Mouse (Mus musculus): ENCODE measurements around the gene Zfp652. TPM values are rescaled to one million over a fixed set of nuclear protein-coding genes. Genes with fewer than 3 reads are reported as not detected.

Zfp652 gene
- polyA plus RNA-seq, 1 experiment from 2014 or later: 14.8 TPM

- no peak for DNase-seq (ENCODE audit: low spot score)
- Histone ChIP-seq H3K27ac (no peak overlapping the region), H3K9me3 (replicated peaks; ENCODE audit: low read length) (no peaks in the 10 kb centered on the region), H3K9ac (ENCODE audit: low read depth, low read length) (no peak overlapping the region), H3K4me3 (replicated peaks; ENCODE audit: low read depth, low read length) (no peak overlapping the region), H3K4me1 (replicated peaks; ENCODE audit: insufficient read depth, low read length) (no peaks in the 10 kb centered on the region), H3K27me3 (ENCODE audit: insufficient read depth, low read length) (no peaks in the 10 kb centered on the region), H3K36me3 (ENCODE audit: insufficient read depth, low read length) (peaks cover 59% of the 10 kb centered on the region), H3K4me2 (ENCODE audit: low read length) (no peak overlapping the region)
- TF ChIP-seq CTCF (IDR thresholded peaks at IDR 0.05; ENCODE audit: low read depth): no peak
- ATAC-seq (replicated peaks; ENCODE audit: low FRiP score, low read depth): no peak
- WGBS: 67% methylated on average over 14 of the region's 14 CpGs
Measured at GRCm38 (mm10) chr11:95677925-95678701, 34.4 kb upstream of the Zfp652 start.

- H3K27ac ChIP-seq: no peak overlapping the region
- H3K9ac ChIP-seq (ENCODE audit: low read depth, low read length): no peak overlapping the region
- peaks cover 40% of the 10 kb centered on the region for H3K36me3 ChIP-seq (ENCODE audit: insufficient read depth, low read length)
- ATAC-seq (replicated peaks; ENCODE audit: low FRiP score, low read depth) (no peak), DNase-seq (ENCODE audit: low spot score) (no peak)
- no peak overlapping the region for H3K4me2 ChIP-seq (ENCODE audit: low read length)
- no peak for TF ChIP-seq CTCF (IDR thresholded peaks at IDR 0.05; ENCODE audit: low read depth)
- WGBS: 50% methylated on average over 9 of the region's 9 CpGs
- no peaks in the 10 kb centered on the region for H3K4me1 ChIP-seq (replicated peaks; ENCODE audit: insufficient read depth, low read length)
- no peaks in the 10 kb centered on the region for H3K9me3 ChIP-seq (replicated peaks; ENCODE audit: low read length)
- no peak overlapping the region for H3K4me3 ChIP-seq (replicated peaks; ENCODE audit: low read depth, low read length)
- no peaks in the 10 kb centered on the region for H3K27me3 ChIP-seq (ENCODE audit: insufficient read depth, low read length)
Measured at GRCm38 (mm10) chr11:95681995-95682601, 30.4 kb upstream of the Zfp652 start.

- DNase-seq (ENCODE audit: low spot score) (no peak), ATAC-seq (replicated peaks; ENCODE audit: low FRiP score, low read depth) (no peak)
- Histone ChIP-seq H3K4me1 (replicated peaks; ENCODE audit: insufficient read depth, low read length) (no peaks in the 10 kb centered on the region), H3K9ac (ENCODE audit: low read depth, low read length) (no peak overlapping the region), H3K27ac (no peak overlapping the region), H3K27me3 (ENCODE audit: insufficient read depth, low read length) (no peaks in the 10 kb centered on the region), H3K36me3 (ENCODE audit: insufficient read depth, low read length) (peaks cover 31% of the 10 kb centered on the region), H3K4me2 (ENCODE audit: low read length) (no peak overlapping the region), H3K4me3 (replicated peaks; ENCODE audit: low read depth, low read length) (no peak overlapping the region), H3K9me3 (replicated peaks; ENCODE audit: low read length) (no peaks in the 10 kb centered on the region)
- no peak for TF ChIP-seq CTCF (IDR thresholded peaks at IDR 0.05; ENCODE audit: low read depth)
- 71% methylated on average over 3 of the region's 3 CpGs for WGBS
Measured at GRCm38 (mm10) chr11:95682946-95683345, 29.5 kb upstream of the Zfp652 start.

GRCm38 (mm10) chr11:95686031-95686430 is 26.4 kb upstream of the Zfp652 start:
- H3K4me1 ChIP-seq (replicated peaks; ENCODE audit: insufficient read depth, low read length): 0 out of 2 replicates have a peak, but pooled peaks cover 3% of the 10 kb centered on the region
- no peak overlapping the region for H3K9ac ChIP-seq (ENCODE audit: low read depth, low read length)
- H3K36me3 ChIP-seq (ENCODE audit: insufficient read depth, low read length): peaks cover 6% of the 10 kb centered on the region
- DNase-seq (ENCODE audit: low spot score) (peak; percentile 90), ATAC-seq (replicated peaks; ENCODE audit: low FRiP score, low read depth) (0 out of 2 replicates have a peak, but pooled peaks have one; percentile 23)
- TF ChIP-seq CTCF (IDR thresholded peaks at IDR 0.05; ENCODE audit: low read depth): peak; percentile 98
- H3K27me3 ChIP-seq (ENCODE audit: insufficient read depth, low read length): no peaks in the 10 kb centered on the region
- H3K4me2 ChIP-seq (ENCODE audit: low read length): no peak overlapping the region
- H3K4me3 ChIP-seq (replicated peaks; ENCODE audit: low read depth, low read length): no peak overlapping the region
- WGBS: 2% methylated on average over 4 of the region's 4 CpGs
- H3K27ac ChIP-seq: no peak overlapping the region
- no peaks in the 10 kb centered on the region for H3K9me3 ChIP-seq (replicated peaks; ENCODE audit: low read length)

GRCm38 (mm10) chr11:95687084-95687656 is 25.3 kb upstream of the Zfp652 start:
- 35% methylated on average over 11 of the region's 11 CpGs for WGBS
- H3K9ac ChIP-seq (ENCODE audit: low read depth, low read length): no peak overlapping the region
- DNase-seq (ENCODE audit: low spot score) (peak; percentile 54), ATAC-seq (replicated peaks; ENCODE audit: low FRiP score, low read depth) (no peak)
- no peaks in the 10 kb centered on the region for H3K36me3 ChIP-seq (ENCODE audit: insufficient read depth, low read length)
- no peak overlapping the region for H3K4me2 ChIP-seq (ENCODE audit: low read length)
- H3K27ac ChIP-seq: no peak overlapping the region
- H3K4me1 ChIP-seq (replicated peaks; ENCODE audit: insufficient read depth, low read length): 0 out of 2 replicates have a peak, but pooled peaks cover 3% of the 10 kb centered on the region
- no peaks in the 10 kb centered on the region for H3K9me3 ChIP-seq (replicated peaks; ENCODE audit: low read length)
- no peak overlapping the region for H3K4me3 ChIP-seq (replicated peaks; ENCODE audit: low read depth, low read length)
- peak; percentile 61 for TF ChIP-seq CTCF (IDR thresholded peaks at IDR 0.05; ENCODE audit: low read depth)
- no peaks in the 10 kb centered on the region for H3K27me3 ChIP-seq (ENCODE audit: insufficient read depth, low read length)

- DNase-seq (ENCODE audit: low spot score): peak; percentile 78
- H3K27ac ChIP-seq: peak overlapping the region; percentile 75
- no peak overlapping the region for H3K4me2 ChIP-seq (ENCODE audit: low read length)
- no peak overlapping the region for H3K4me3 ChIP-seq (replicated peaks; ENCODE audit: low read depth, low read length)
- 0 out of 2 replicates have a peak, but pooled peaks cover 3% of the 10 kb centered on the region for H3K4me1 ChIP-seq (replicated peaks; ENCODE audit: insufficient read depth, low read length)
- WGBS: 53% methylated on average over 6 of the region's 6 CpGs
- no peak overlapping the region for H3K9ac ChIP-seq (ENCODE audit: low read depth, low read length)
- no peaks in the 10 kb centered on the region for H3K36me3 ChIP-seq (ENCODE audit: insufficient read depth, low read length)
- ATAC-seq (replicated peaks; ENCODE audit: low FRiP score, low read depth): no peak
- no peaks in the 10 kb centered on the region for H3K9me3 ChIP-seq (replicated peaks; ENCODE audit: low read length)
- no peak for TF ChIP-seq CTCF (IDR thresholded peaks at IDR 0.05; ENCODE audit: low read depth)
- no peaks in the 10 kb centered on the region for H3K27me3 ChIP-seq (ENCODE audit: insufficient read depth, low read length)
Measured at GRCm38 (mm10) chr11:95688515-95688914, 24.0 kb upstream of the Zfp652 start.

All from kidney, postnatal 0 days (tissue).